Mouse (Mus musculus) 3T3-L1 (cell line): ENCODE results near the gene Wrap53.
"Not testable (repeated sequence)": the region's sequence is repeated elsewhere in the genome, so short reads cannot be mapped to it uniquely, and the experiment has no call there.

ENCODE experiments used
- DNase-seq: peaks from one replicate; pipeline ENCODE4 v3.0.0-alpha.2; 2015; ENCODE audit warnings: low read depth, low spot score

Gene Wrap53

GRCm38 (mm10) chr11:69580091-69580514, at the start of gene Wrap53, which contains the start of gene Trp53:
Wrap53 (minus strand) TSS chr11:69580255.
Trp53 (plus strand) TSS chr11:69580359.
- DNase-seq: peak; percentile 99

- DNase-seq: peak; percentile 68
Measured at GRCm38 (mm10) chr11:69629802-69630201, 49.7 kb upstream of the Wrap53 start.

GRCm38 (mm10) chr11:69628286-69628685, 48.2 kb upstream of the Wrap53 start:
- peak; percentile 93 for DNase-seq

GRCm38 (mm10) chr11:69624339-69624738, 44.3 kb upstream of the Wrap53 start:
- DNase-seq: not testable (repeated sequence)

- no peak for DNase-seq
Measured at GRCm38 (mm10) chr11:69623006-69623405, 43.0 kb upstream of the Wrap53 start.

GRCm38 (mm10) chr11:69622406-69622805, 42.4 kb upstream of the Wrap53 start:
- no peak for DNase-seq

GRCm38 (mm10) chr11:69621571-69622268, 41.7 kb upstream of the Wrap53 start, which contains the start of gene Sat2:
Sat2 (plus strand) TSS chr11:69622024.
- DNase-seq: peak; percentile 75

- no peak for DNase-seq
Measured at GRCm38 (mm10) chr11:69620394-69621081, 40.5 kb upstream of the Wrap53 start.

- DNase-seq: no peak
Measured at GRCm38 (mm10) chr11:69617805-69618204, 37.8 kb upstream of the Wrap53 start, which contains the start of gene Shbg. Shbg (minus strand) TSS chr11:69617905.

- DNase-seq: no peak
Measured at GRCm38 (mm10) chr11:69616781-69617180, 36.7 kb upstream of the Wrap53 start.

GRCm38 (mm10) chr11:69614257-69614588, 34.2 kb upstream of the Wrap53 start:
- DNase-seq: not testable (repeated sequence)

- DNase-seq: peak; percentile 92
Measured at GRCm38 (mm10) chr11:69613553-69614256, 33.6 kb upstream of the Wrap53 start.

- no peak for DNase-seq
Measured at GRCm38 (mm10) chr11:69610899-69611298, 30.8 kb upstream of the Wrap53 start.

GRCm38 (mm10) chr11:69609416-69609815, 29.4 kb upstream of the Wrap53 start:
- no peak for DNase-seq

GRCm38 (mm10) chr11:69608525-69608924, 28.5 kb upstream of the Wrap53 start:
- DNase-seq: no peak

- DNase-seq: no peak
Measured at GRCm38 (mm10) chr11:69606832-69607231, 26.8 kb upstream of the Wrap53 start.

- DNase-seq: no peak
Measured at GRCm38 (mm10) chr11:69606491-69606795, 26.4 kb upstream of the Wrap53 start.

- DNase-seq: no peak
Measured at GRCm38 (mm10) chr11:69605726-69606490, 25.9 kb upstream of the Wrap53 start, which contains the start of gene Atp1b2. Atp1b2 (minus strand) TSS chr11:69605942.

- no peak for DNase-seq
Measured at GRCm38 (mm10) chr11:69604795-69605664, 25.0 kb upstream of the Wrap53 start.

- DNase-seq: no peak
Measured at GRCm38 (mm10) chr11:69604347-69604746, 24.3 kb upstream of the Wrap53 start.

GRCm38 (mm10) chr11:69603516-69603915, 23.5 kb upstream of the Wrap53 start:
- DNase-seq: no peak
